In the genomic region with DNA sequence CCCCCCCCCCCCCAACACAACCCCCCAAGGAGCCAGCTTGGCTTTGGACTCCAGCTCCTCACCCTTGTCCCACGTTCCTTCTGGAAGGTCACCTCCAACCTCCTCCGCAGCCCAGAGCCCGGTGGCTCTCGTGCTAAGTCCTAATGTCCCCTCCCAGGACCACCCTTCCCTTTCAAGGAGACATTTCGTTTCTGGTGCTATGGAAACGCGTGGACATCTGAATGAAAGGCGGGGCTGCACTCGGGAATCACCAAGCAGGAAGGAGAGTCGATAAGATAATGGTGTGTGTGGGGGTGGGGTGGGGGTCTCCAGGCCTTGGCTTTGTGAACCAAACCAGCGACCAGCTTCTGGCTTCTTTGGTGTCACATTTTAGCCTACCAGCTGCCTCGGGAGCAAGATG, we compare ENCODE assay signal across 10 mouse cellular contexts. TPM values are rescaled to one million over a fixed set of nuclear protein-coding genes. Genes with fewer than 3 reads are reported as not detected.
DNase-seq lines count a peak whose midpoint lies in the region; ATAC-seq lines count a peak whose summit lies in the region.
"Had no signal": no experiment of that assay in that cellular context is flagged by ENCODE, and none has a peak within 500 bp of the region (broad histone marks: within the 10 kb centered on the region; RNA-seq: fewer than 3 reads in every experiment).

No protein-coding gene starts in this region.

- no peaks in the 10 kb centered on the region for H3K36me3 ChIP-seq in forebrain, embryonic 12.5 days (replicated peaks)
- H3K36me3 ChIP-seq in limb, embryonic 10.5 days: no peaks in the 10 kb centered on the region

- H3K9ac ChIP-seq in forebrain, embryonic 12.5 days: peak overlapping the region; percentile 48

- intact Hi-C loops in left cerebral cortex, postnatal 10 days (cut with DNase I): no loop called here

- peaks cover 51% of the 10 kb centered on the region for H3K4me1 ChIP-seq in forebrain, embryonic 12.5 days
- H3K4me1 ChIP-seq in limb, embryonic 10.5 days: peaks cover 21% of the 10 kb centered on the region

- 0 out of 2 replicates have a peak, but pooled peaks cover 14% of the 10 kb centered on the region for H3K27me3 ChIP-seq in forebrain, embryonic 12.5 days
- H3K27me3 ChIP-seq in limb, embryonic 10.5 days (ENCODE audit: low read depth, poor library complexity, severe bottlenecking): peaks cover 71% of the 10 kb centered on the region

- H3K4me2 ChIP-seq in forebrain, embryonic 12.5 days: peak overlapping the region; percentile 56

- under 1% methylated on average over 12 of the region's 12 CpGs for WGBS in forebrain, embryonic 12.5 days
- WGBS in limb, embryonic 10.5 days: under 1% methylated on average over 12 of the region's 12 CpGs

- 0 out of 2 replicates have a peak, but pooled peaks cover 5% of the 10 kb centered on the region for H3K9me3 ChIP-seq in forebrain, embryonic 12.5 days
- H3K9me3 ChIP-seq in limb, embryonic 10.5 days (replicated peaks): no peaks in the 10 kb centered on the region

- DNase-seq in left cerebral cortex, postnatal 10 days (ENCODE audit: extremely low spot score in 1 of 2, low spot score in 2 of 2): peak; percentile 43 to 44
- no peak for DNase-seq in left cerebral cortex, adult 9 months (ENCODE audit: low spot score in 2 of 2)
- DNase-seq in limb, embryonic 10.5 days (ENCODE audit: low spot score): no peak
- DNase-seq in retina, embryonic 14.5 days (ENCODE audit: low spot score): peak; percentile 66
- DNase-seq in adrenal gland, adult 18-20 months (ENCODE audit: low spot score in 2 of 2): no peak
- no peak for DNase-seq in urinary bladder, postnatal 10 days (ENCODE audit: low spot score)
- DNase-seq in urinary bladder, adult 18-20 months (ENCODE audit: low spot score in 2 of 2): no peak

- peak overlapping the region; percentile 31 for H3K4me3 ChIP-seq in forebrain, embryonic 12.5 days (replicated peaks)
- H3K4me3 ChIP-seq in limb, embryonic 10.5 days: peak overlapping the region; percentile 34

- peak; percentile 74 for ATAC-seq in forebrain, embryonic 12.5 days (ENCODE audit: low FRiP score)
- ATAC-seq: Patski had no signal

- peak overlapping the region; percentile 92 for H3K27ac ChIP-seq in forebrain, embryonic 12.5 days
- no peak overlapping the region for H3K27ac ChIP-seq in limb, embryonic 10.5 days

RNA-seq across cellular contexts. Expression of gene Gm26897, which starts 27.9 kb away (rescaled TPM):
- not detected for total RNA-seq in left cerebral cortex, postnatal 10 days (2021)
- polyA plus RNA-seq in forebrain, embryonic 12.5 days (2016; fragmentation: Nextera tagmentation; extraction: Ambion mirVana): not detected in 2 replicates
- polyA plus RNA-seq in limb, embryonic 10.5 days (2016; fragmentation: Nextera tagmentation; extraction: Ambion mirVana): not detected in 2 replicates
- not detected for total RNA-seq in adrenal gland, adult 18-20 months (2021)
- polyA plus RNA-seq: large intestine, adult 2 months; Patski had no signal

Comparison
In these comparisons a context has a peak if more than half of its experiments do, and no peak if none do; other contexts are left out.
1. DNase-seq: peak in left cerebral cortex, postnatal 10 days (2 of 2) and retina, embryonic 14.5 days (single experiment); none in left cerebral cortex, adult 9 months (0 of 2), limb, embryonic 10.5 days (single experiment), adrenal gland, adult 18-20 months (0 of 2), urinary bladder, postnatal 10 days (single experiment) and urinary bladder, adult 18-20 months (0 of 2).